8 mouse cellular contexts compared by ENCODE assay signal in genomic region chr11:93954738-93955255, GRCm38 (mm10). TPM values are rescaled to one million over a fixed set of nuclear protein-coding genes. Genes with fewer than 3 reads are reported as not detected.
DNase-seq lines count a peak whose midpoint lies in the region; ATAC-seq and TF ChIP-seq lines count a peak whose summit lies in the region.

No protein-coding gene starts in this region.

- no peak for TF ChIP-seq POLR2A in bone marrow, adult 2 months (IDR thresholded peaks at IDR 0.05; ENCODE audit: borderline replicate concordance, control insufficient read depth, low read depth, low read length)

- TF ChIP-seq CTCF in bone marrow, adult 2 months (IDR thresholded peaks at IDR 0.05; ENCODE audit: control insufficient read depth, insufficient read depth, low read length): no peak

- H3K9me3 ChIP-seq in kidney, embryonic 16.5 days (ENCODE audit: low read length): no peaks in the 10 kb centered on the region
- no peaks in the 10 kb centered on the region for H3K9me3 ChIP-seq in hindbrain, embryonic 10.5 days
- no peaks in the 10 kb centered on the region for H3K9me3 ChIP-seq in midbrain, embryonic 12.5 days

- H3K27me3 ChIP-seq in kidney, embryonic 16.5 days (ENCODE audit: insufficient read depth, low read length): no peaks in the 10 kb centered on the region
- H3K27me3 ChIP-seq in hindbrain, embryonic 10.5 days (ENCODE audit: insufficient read depth, poor library complexity, severe bottlenecking): no peaks in the 10 kb centered on the region
- H3K27me3 ChIP-seq in midbrain, embryonic 12.5 days: no peaks in the 10 kb centered on the region

- H3K36me3 ChIP-seq in kidney, embryonic 16.5 days (ENCODE audit: insufficient read depth, low read length): peaks cover 53% of the 10 kb centered on the region
- peaks cover 71% of the 10 kb centered on the region for H3K36me3 ChIP-seq in hindbrain, embryonic 10.5 days
- H3K36me3 ChIP-seq in midbrain, embryonic 12.5 days: peaks cover 61% of the 10 kb centered on the region

- peak overlapping the region; percentile 83 for H3K9ac ChIP-seq in kidney, embryonic 16.5 days (replicated peaks; ENCODE audit: low read length)
- peak overlapping the region; percentile 67 for H3K9ac ChIP-seq in midbrain, embryonic 12.5 days (replicated peaks)

- peak overlapping the region; percentile 94 for H3K27ac ChIP-seq in kidney, embryonic 16.5 days (ENCODE audit: low read length)
- H3K27ac ChIP-seq in bone marrow, adult 2 months (ENCODE audit: control insufficient read depth, insufficient read depth, low read depth, low read length, poor library complexity): no peak overlapping the region
- peak overlapping the region; percentile 94 for H3K27ac ChIP-seq in hindbrain, embryonic 10.5 days
- H3K27ac ChIP-seq in midbrain, embryonic 12.5 days (replicated peaks): peak overlapping the region; percentile 88

- peaks cover 35% of the 10 kb centered on the region for H3K4me1 ChIP-seq in kidney, embryonic 16.5 days (ENCODE audit: insufficient read depth, low read length)
- H3K4me1 ChIP-seq in bone marrow, adult 2 months (ENCODE audit: control insufficient read depth, insufficient read depth, low read length): peaks cover 2% of the 10 kb centered on the region
- peaks cover 47% of the 10 kb centered on the region for H3K4me1 ChIP-seq in hindbrain, embryonic 10.5 days (replicated peaks)
- peaks cover 25% of the 10 kb centered on the region for H3K4me1 ChIP-seq in midbrain, embryonic 12.5 days

- WGBS in kidney, embryonic 16.5 days: 45% methylated on average over 13 of the region's 13 CpGs
- 32% methylated on average over 11 of the region's 13 CpGs for WGBS in bone marrow, adult 2 months
- 45% methylated on average over 13 of the region's 13 CpGs for WGBS in hindbrain, embryonic 10.5 days
- WGBS in midbrain, embryonic 12.5 days: 48% methylated on average over 13 of the region's 13 CpGs

- no peak for DNase-seq in kidney, postnatal 25 days
- DNase-seq in hindbrain, embryonic 10.5 days (ENCODE audit: low spot score): no peak
- no peak for DNase-seq in thymus, adult 18-20 months
- DNase-seq in frontal cortex, postnatal 25 days (ENCODE audit: low spot score in 2 of 2): no peak
- DNase-seq in right cerebral cortex, postnatal 14 days: no peak

- ATAC-seq in kidney, embryonic 16.5 days (ENCODE audit: low FRiP score, low TSS enrichment): peak; percentile 7; the same call in 1 of the 2 replicates
- no peak for ATAC-seq in midbrain, embryonic 12.5 days (ENCODE audit: low FRiP score, low read depth)

- peak overlapping the region; percentile 88 for H3K4me3 ChIP-seq in kidney, embryonic 16.5 days (ENCODE audit: low read length)
- H3K4me3 ChIP-seq in bone marrow, adult 2 months (replicated peaks; ENCODE audit: control insufficient read depth, low read depth, low read length): peak overlapping the region; percentile 89
- peak overlapping the region; percentile 61 for H3K4me3 ChIP-seq in hindbrain, embryonic 10.5 days
- peak overlapping the region; percentile 69 for H3K4me3 ChIP-seq in midbrain, embryonic 12.5 days

- H3K4me2 ChIP-seq in kidney, embryonic 16.5 days (replicated peaks; ENCODE audit: low read depth, low read length): peak overlapping the region; percentile 92
- peak overlapping the region; percentile 93 for H3K4me2 ChIP-seq in midbrain, embryonic 12.5 days (replicated peaks)

RNA-seq across cellular contexts. Expression of gene Nme2, which starts 1.3 kb away (rescaled TPM):
- polyA plus RNA-seq in kidney, embryonic 16.5 days (2015; fragmentation: Nextera tagmentation; extraction: Ambion mirVana): 234 and 281 TPM in 2 replicates
- 47.5 and 121 TPM in 2 replicates for polyA plus RNA-seq in bone marrow, adult 2 months (2011; ENCODE audit: insufficient read depth, insufficient read length, low replicate concordance, missing spikeins)
- polyA plus RNA-seq in hindbrain, embryonic 10.5 days (2016; fragmentation: Nextera tagmentation; extraction: Ambion mirVana): 129 and 138 TPM in 2 replicates
- 106 and 110 TPM in 2 replicates for polyA plus RNA-seq in midbrain, embryonic 12.5 days (2016; fragmentation: Nextera tagmentation; extraction: Ambion mirVana)

RNA-seq across cellular contexts. Expression of gene Gm20390, which starts 13.3 kb away (rescaled TPM):
- polyA plus RNA-seq in kidney, embryonic 16.5 days (2015; fragmentation: Nextera tagmentation; extraction: Ambion mirVana): 404 and 448 TPM in 2 replicates
- polyA plus RNA-seq in bone marrow, adult 2 months (2011; ENCODE audit: insufficient read depth, insufficient read length, low replicate concordance, missing spikeins): 4.4 and 29.3 TPM in 2 replicates
- polyA plus RNA-seq in hindbrain, embryonic 10.5 days (2016; fragmentation: Nextera tagmentation; extraction: Ambion mirVana): 482 and 501 TPM in 2 replicates
- 340 and 352 TPM in 2 replicates for polyA plus RNA-seq in midbrain, embryonic 12.5 days (2016; fragmentation: Nextera tagmentation; extraction: Ambion mirVana)

RNA-seq across cellular contexts. Expression of gene Nme1, which starts 13.5 kb away (rescaled TPM):
- 162 and 174 TPM in 2 replicates for polyA plus RNA-seq in kidney, embryonic 16.5 days (2015; fragmentation: Nextera tagmentation; extraction: Ambion mirVana)
- 70.1 and 89.9 TPM in 2 replicates for polyA plus RNA-seq in bone marrow, adult 2 months (2011; ENCODE audit: insufficient read depth, insufficient read length, low replicate concordance, missing spikeins)
- 314 and 317 TPM in 2 replicates for polyA plus RNA-seq in hindbrain, embryonic 10.5 days (2016; fragmentation: Nextera tagmentation; extraction: Ambion mirVana)
- 217 and 227 TPM in 2 replicates for polyA plus RNA-seq in midbrain, embryonic 12.5 days (2016; fragmentation: Nextera tagmentation; extraction: Ambion mirVana)

RNA-seq across cellular contexts. Expression of gene Spag9, which starts 41.1 kb away (rescaled TPM):
- polyA plus RNA-seq in kidney, embryonic 16.5 days (2015; fragmentation: Nextera tagmentation; extraction: Ambion mirVana): 29.7 and 38.4 TPM in 2 replicates
- 8.6 and 22.7 TPM in 2 replicates for polyA plus RNA-seq in bone marrow, adult 2 months (2011; ENCODE audit: insufficient read depth, insufficient read length, low replicate concordance, missing spikeins)
- 62.5 and 70.1 TPM in 2 replicates for polyA plus RNA-seq in hindbrain, embryonic 10.5 days (2016; fragmentation: Nextera tagmentation; extraction: Ambion mirVana)
- 134 and 147 TPM in 2 replicates for polyA plus RNA-seq in midbrain, embryonic 12.5 days (2016; fragmentation: Nextera tagmentation; extraction: Ambion mirVana)

Comparison
In these comparisons a context has a peak if more than half of its experiments do, and no peak if none do; other contexts are left out.
1. RNA of gene Gm20390, which starts 13.3 kb away (polyA plus RNA-seq): 482 to 501 TPM in hindbrain, embryonic 10.5 days, 404 to 448 TPM in kidney, embryonic 16.5 days and 340 to 352 TPM in midbrain, embryonic 12.5 days; 4.4 to 29.3 TPM in bone marrow, adult 2 months; every median in the first group is over 10 times any median in the second.
2. Peak in every context shown above with its lines, with median percentiles within 50 percentile points of each other: H3K4me3 ChIP-seq.